Mouse (Mus musculus): ENCODE data around the gene Cd300lf.
A peak's percentile ranks its signal among the peaks of the same experiment; 100 is the strongest.

Cd300lf gene

DNA sequence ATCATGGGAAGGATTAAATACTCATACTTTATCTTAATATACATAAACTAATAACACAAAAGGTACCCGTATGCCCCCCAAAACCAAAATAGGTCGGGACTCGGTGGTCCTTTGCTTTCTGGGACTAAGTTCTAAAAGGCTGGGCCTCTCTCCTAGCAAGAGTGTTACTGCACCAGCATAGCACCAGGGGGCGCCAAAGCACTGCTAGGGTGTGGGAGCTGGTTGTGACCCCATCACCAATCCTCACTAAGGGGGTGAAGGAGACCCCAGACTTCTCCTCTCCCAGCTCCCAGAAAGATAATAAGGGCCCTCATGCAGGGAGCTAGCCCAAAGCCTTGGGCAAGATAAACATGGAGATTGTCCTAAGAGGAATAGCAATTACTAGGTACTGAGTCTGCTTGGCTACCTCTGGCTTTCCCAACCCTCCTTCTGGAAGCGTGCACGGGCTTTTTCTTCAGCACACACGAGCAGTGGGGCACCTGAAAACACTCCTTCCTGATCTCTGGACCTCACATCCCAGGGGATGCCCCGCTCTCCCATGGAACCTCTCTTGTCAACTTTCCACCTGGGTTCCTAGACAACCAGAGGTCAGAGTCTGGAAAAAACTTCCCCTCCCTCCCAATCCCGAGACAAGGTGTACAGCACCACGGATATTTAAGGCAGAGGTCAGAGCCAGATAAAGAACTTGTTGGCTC is 27.2 kb upstream of the Cd300lf start:
- DNase-seq (ENCODE audit: low spot score) = peak; percentile 66

- peak; percentile 71 for DNase-seq (ENCODE audit: low spot score)
Observed at GRCm38 (mm10) chr11:115160016-115160797, 26.4 kb upstream of the Cd300lf start.

- peak; percentile 23 for DNase-seq (ENCODE audit: low spot score)
Observed at GRCm38 (mm10) chr11:115157933-115158719, 24.3 kb upstream of the Cd300lf start.

GRCm38 (mm10) chr11:115155053-115155634 is 21.4 kb upstream of the Cd300lf start:
- DNase-seq (ENCODE audit: low spot score) = no peak

DNA sequence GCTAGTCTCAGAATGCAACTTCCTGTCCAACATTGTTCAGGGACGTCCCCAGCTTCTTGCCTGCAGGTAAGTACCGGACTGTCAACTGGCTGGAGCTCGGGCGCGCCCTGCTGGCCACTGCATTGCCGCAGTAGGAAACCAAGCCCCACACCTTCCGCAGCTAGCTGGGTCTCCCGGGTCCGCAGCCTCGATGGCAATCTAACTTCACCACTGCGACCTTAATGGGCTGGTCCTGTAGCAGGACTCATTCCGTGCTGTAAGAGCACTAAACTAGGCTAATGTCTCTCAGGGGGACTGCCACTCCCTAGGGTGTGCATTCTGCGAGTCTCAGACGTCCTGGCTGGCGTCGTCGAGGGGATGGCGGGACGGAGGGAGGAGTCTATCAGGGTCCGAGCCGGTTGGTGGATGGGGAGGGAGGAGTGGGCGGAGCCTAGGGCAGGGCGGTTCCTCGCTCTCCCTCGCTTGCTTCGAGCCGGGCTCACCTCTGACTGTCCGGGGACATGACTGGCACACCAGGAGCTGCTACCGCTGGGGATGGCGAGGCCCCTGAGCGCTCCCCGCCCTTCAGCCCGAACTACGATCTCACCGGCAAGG is 20.0 kb upstream of the Cd300lf start:
- peak; percentile 78 for DNase-seq (ENCODE audit: low spot score)

DNA sequence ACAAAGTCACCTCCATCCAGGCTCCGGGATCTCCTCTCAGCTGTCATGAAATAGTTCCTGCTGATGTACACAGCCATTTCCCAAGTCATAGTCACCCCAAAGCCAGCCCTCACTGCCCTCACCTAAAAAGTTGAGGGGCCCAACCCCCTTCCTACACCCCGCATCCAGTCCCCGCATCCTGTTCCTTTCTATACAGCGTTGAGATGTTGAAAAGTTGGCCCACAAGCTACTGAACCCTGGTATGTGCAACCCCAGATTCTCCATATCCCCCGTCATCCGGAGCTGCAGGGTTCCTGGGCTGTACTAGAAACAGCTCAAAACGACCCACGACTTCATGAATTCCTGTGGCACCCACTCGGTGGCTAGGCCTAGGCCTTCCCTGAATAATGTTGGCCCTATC is 19.3 kb upstream of the Cd300lf start:
- no peak for DNase-seq (ENCODE audit: low spot score)

GRCm38 (mm10) chr11:115151755-115152429 is 18.1 kb upstream of the Cd300lf start:
- DNase-seq (ENCODE audit: low spot score) = no peak

- DNase-seq (ENCODE audit: low spot score) = no peak
Observed at GRCm38 (mm10) chr11:115150741-115151254, 17.0 kb upstream of the Cd300lf start.

DNA sequence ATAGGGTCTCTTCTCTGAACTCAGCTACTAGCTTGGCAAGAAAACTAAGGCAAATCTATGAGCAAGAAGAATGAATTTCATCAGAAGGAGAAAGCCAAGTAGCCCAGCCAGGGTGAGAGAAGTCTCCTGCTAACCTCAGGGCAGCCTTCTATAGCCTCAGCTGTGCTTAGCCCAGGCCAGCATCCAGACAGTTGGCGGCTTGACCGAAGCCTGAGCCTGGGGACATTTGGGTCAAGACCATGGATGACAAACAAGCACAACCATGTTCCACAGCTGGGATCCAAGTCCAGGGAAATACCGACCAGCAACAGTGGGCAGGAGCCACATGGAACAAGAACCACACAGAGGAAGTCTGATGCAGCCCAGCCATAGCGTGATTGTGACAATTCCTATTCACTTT is 14.0 kb upstream of the Cd300lf start:
- no peak for DNase-seq (ENCODE audit: low spot score)

DNA sequence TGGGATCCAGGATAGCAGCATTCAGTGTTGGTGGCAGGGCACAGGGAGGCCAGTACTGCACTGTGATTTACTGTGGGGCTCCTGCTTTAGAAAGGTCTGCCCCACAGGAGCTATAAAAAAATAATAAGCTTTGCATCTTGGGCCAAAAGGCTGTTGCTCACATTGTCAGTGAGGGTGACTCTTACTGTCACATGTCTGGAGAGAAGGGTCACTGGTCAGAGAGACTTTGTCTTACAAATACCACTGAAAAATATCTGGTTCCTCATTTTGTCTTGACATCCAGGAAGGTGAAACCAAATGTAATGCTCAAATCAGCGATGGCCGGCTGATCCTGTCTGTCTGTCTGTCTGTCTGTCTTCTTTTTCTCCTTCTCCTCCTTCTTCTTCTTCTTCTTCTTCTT is 8.2 kb upstream of the Cd300lf start:
- DNase-seq (ENCODE audit: low spot score) = no peak

DNA sequence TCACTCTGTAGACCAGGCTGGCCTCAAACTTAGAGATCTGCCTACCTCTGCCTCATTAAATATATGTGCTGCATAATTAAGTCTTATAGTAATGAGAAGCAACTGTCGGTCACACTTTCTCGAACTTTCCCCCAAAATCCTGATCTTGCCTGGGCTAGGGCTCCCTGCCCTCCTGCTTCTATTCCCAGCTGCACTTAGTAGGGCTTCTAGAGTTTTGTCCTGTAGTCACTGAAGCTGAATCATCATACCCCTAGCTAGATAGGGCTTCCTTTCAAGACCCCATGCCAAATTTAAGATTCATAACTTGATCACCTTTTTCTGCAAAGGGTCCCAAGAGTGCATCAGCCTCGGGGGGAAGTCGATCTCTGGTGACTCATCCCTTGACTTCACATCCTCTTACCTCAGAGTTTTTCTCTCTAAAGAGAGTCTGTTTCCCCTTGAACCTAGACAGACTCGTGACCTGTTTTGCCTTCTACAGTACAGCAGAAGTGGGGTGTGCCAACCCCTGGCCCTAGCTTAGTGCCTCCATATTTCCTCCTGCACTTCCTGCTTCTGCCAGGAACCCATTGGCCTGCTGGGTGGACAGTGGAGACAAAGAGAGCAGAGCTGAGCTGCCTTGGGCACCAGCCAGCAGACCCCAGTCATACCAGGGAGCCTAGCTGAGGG is 4.9 kb upstream of the Cd300lf start:
- DNase-seq (ENCODE audit: low spot score) = no peak

- no peak for DNase-seq (ENCODE audit: low spot score)
Observed at GRCm38 (mm10) chr11:115131768-115132381, 1.9 kb downstream of the Cd300lf start.

GRCm38 (mm10) chr11:115129508-115130126 is 4.2 kb downstream of the Cd300lf start:
- DNase-seq (ENCODE audit: low spot score) = no peak

DNA sequence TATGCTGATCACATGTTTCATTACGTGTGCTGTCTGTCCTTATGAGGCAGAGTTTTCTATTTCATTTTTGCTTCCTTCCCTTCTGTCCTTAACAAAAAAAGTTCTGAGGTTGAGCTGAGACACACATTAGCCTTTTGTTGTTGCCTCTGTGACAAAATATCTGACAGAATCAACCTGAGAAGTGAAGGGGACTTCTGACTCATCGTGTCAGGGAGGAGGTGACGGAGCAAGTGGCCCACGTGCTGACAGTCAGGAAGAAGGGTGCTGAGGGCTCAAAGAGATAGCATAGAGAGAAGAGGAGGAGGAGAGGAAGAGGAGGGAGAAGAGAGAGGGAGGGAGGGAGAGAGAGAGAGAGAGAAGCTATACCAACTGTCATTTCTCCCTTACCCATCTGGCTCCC is 5.3 kb downstream of the Cd300lf start:
- DNase-seq (ENCODE audit: low spot score) = no peak

DNA sequence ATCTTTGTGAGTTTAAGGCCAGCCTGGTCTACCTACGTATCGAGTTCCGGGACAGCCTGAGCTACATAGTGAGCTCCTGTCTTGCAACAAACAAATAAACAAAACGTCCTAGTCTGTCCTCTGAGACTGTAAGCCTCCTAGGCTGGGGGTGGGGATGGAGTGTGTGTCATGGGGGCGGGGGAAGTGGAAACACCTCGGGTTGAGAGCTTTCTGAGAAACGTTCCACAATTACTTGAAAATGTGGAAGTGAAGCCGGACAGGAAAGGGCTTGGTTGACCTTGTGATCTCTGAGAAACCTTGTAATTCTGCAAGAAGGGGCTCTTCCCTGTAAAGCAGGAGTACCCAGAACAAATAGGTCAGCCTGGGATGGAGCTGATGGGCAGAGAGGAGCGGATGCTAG is 14.4 kb downstream of the Cd300lf start:
- DNase-seq (ENCODE audit: low spot score) = no peak

- no peak for DNase-seq (ENCODE audit: low spot score)
Observed at GRCm38 (mm10) chr11:115112196-115112595, 21.6 kb downstream of the Cd300lf start.

DNA sequence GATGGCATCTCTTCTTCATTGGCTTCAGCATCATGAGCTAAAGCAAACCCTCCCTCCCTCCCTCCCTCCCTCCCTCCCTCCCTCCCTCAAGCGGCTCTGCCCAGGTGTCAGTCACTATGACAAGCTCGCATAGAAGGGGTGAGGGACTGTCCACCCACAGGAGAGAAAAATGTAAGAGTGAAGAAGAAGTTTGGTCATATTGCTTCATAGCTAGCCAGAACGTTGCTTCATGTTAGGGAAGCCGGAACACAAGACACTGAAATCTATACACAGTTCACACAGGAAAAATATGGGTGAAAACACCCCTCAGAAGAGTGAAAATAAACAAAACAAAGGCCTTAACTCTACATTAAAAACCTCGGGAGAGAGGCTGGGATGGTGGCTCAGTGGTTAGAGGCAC is 23.5 kb downstream of the Cd300lf start:
- no peak for DNase-seq (ENCODE audit: low spot score)

DNA sequence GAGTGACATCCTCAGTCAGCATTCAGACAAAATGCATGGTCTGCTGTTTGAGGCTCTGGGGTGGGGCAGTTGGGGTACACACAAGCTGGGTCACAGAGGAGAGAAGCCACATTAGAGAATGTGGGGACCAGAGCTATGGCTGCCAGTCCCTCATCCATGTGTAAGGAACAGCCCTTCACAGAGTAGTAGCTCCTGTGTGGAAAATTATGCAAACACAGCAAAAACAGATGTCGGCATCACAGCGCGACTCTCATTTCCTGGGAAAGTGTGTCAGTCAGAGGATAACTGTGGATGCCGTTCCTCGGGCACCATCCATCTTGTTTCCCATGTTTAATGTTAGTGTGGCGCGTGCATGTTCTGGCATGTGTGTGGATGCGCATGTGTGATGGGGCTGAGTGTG is 25.6 kb downstream of the Cd300lf start:
- DNase-seq (ENCODE audit: low spot score) = no peak

DNA sequence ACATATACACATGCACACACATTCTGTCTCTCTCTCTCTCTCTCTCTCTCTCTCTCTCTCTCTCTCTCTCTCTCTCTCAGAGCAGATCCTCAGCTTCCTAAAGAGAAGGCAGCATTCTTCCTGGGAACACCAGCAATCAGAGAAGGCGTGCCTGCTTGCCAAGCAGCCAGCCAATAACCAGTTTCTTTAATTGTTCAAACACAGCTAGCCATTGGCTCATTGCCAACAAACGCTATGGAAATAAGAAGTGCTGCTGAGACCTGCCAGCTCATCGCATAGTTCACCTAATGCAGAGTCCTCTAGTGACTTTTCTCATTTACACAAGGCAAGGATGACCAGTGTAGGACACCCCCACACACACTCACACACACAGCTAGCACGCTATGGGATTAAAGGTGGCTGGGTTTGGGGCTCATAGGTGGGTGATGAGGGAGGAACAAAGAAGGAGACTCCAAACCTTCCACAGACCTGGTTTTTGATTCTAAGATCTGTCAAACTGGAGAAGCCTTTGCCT is 26.3 kb downstream of the Cd300lf start:
- no peak for DNase-seq (ENCODE audit: low spot score)

- DNase-seq (ENCODE audit: low spot score) = no peak
Observed at GRCm38 (mm10) chr11:115106638-115107037, 27.2 kb downstream of the Cd300lf start.

All from spleen, adult 12 weeks (tissue).